Mouse (Mus musculus): ENCODE measurements around the gene Glt28d2. TPM values are rescaled to one million over a fixed set of nuclear protein-coding genes. Genes with fewer than 3 reads are reported as not detected.
A peak's percentile ranks its signal among the peaks of the same experiment; 100 is the strongest.

The Glt28d2 gene
- polyA plus RNA-seq, 1 experiment from 2014 or later = 0.07 TPM

DNA sequence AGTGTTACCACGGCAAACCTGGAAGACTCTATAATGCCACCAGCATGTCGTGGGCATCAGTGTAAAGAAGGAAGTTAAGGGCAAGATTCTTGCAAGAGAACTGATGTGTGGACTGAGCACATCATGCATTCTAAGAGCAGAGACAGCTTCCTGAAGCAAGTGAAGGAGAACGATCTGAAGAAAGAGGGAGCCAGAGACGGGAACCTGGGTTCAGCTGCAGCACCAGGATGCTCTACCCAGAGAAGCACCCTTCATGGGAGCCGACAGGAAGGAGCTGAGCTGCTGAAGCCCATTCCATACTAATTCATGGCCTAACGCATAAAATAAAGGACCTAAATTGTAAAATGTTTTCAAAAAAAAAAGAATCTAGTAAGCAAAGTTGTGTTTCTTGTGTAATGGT, 27.5 kb upstream of the Glt28d2 start:
- no peak for DNase-seq (ENCODE audit: low spot score)
- 94% methylated on average over 6 of the region's 6 CpGs for WGBS

DNA sequence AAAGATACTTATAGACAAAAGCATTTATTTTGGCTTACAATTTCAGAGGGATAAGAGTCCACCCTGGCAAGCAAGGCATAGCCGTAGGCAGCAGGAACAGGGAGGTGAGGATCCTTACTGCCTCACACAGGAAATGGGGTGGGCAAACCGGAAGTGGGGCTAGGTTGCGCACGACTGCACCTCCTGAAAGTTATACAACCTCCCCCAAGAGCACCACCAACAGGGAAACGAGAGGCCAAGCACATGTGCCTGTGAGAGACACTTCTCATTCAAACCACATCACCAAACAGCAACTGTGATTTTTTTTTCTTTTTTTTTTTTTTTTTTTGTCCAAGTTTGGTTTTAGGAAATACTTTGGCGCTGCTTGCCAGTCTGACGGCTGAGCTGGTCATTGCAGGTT, 19.8 kb upstream of the Glt28d2 start:
- 0 out of 2 replicates have a peak, but pooled peaks cover 2% of the 10 kb centered on the region for H3K4me1 ChIP-seq (replicated peaks)
- H3K27me3 ChIP-seq (ENCODE audit: insufficient read depth, poor library complexity, severe bottlenecking) = no peaks in the 10 kb centered on the region
- H3K9me3 ChIP-seq = no peaks in the 10 kb centered on the region
- no peaks in the 10 kb centered on the region for H3K36me3 ChIP-seq
- WGBS = 63% methylated on average over 7 of the region's 7 CpGs
- no peak overlapping the region for H3K27ac ChIP-seq
- no peak for DNase-seq (ENCODE audit: low spot score)
- no peak overlapping the region for H3K4me3 ChIP-seq

More for the DNA sequence above, 27.5 kb upstream of the Glt28d2 start:
- H3K27me3 ChIP-seq (ENCODE audit: insufficient read depth, poor library complexity, severe bottlenecking) = no peaks in the 10 kb centered on the region
- no peak overlapping the region for H3K4me3 ChIP-seq
- no peaks in the 10 kb centered on the region for H3K36me3 ChIP-seq
- no peaks in the 10 kb centered on the region for H3K9me3 ChIP-seq
- no peaks in the 10 kb centered on the region for H3K4me1 ChIP-seq (replicated peaks)
- no peak overlapping the region for H3K27ac ChIP-seq

DNA sequence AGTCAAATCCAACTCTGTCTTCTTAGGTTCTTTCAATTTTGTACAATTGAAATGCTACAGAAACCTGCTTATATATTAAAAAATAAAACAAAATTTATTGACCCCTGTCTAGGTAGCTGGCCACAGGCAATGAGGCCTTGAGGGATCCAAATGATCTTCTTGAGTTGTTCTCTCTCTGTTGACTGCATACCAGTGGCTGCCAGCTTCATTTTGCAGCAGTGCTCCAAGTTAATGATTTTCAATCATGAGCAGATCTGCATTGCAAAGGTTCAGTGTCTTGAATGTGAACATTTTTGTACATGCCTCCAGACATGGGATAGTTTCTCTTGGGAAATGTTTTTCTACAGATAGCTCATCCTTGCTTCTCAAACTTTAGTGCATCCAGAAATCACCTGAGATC, 17.1 kb upstream of the Glt28d2 start:
- Histone ChIP-seq H3K27me3 (ENCODE audit: insufficient read depth, poor library complexity, severe bottlenecking) (no peaks in the 10 kb centered on the region), H3K4me1 (replicated peaks) (0 out of 2 replicates have a peak, but pooled peaks cover 2% of the 10 kb centered on the region), H3K4me3 (no peak overlapping the region), H3K36me3 (no peaks in the 10 kb centered on the region), H3K27ac (no peak overlapping the region), H3K9me3 (no peaks in the 10 kb centered on the region)
- no peak for DNase-seq (ENCODE audit: low spot score)

DNA sequence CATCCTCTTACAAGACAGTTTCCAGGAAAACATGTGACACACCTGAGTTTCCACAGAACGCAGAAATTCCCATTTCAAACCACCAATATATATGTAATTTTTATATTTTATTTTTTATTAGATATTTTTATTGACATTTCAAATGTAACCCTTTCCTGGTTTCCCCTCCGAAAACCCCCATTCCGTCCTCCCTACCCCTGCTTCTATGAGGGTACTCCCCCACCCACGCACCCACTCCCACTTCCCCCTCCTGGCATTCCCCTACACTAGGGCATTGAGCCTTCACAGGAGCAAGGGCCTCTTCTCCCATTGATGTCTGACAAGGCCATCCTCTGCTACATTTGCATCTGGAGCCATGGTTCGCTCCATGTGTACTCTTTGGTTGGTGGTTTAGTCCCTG, 7.7 kb upstream of the Glt28d2 start:
- Histone ChIP-seq H3K4me1 (replicated peaks) (no peaks in the 10 kb centered on the region), H3K36me3 (no peaks in the 10 kb centered on the region), H3K9me3 (no peaks in the 10 kb centered on the region), H3K27ac (no peak overlapping the region), H3K4me3 (no peak overlapping the region), H3K27me3 (ENCODE audit: insufficient read depth, poor library complexity, severe bottlenecking) (no peaks in the 10 kb centered on the region)
- 92% methylated on average over 5 of the region's 5 CpGs for WGBS
- DNase-seq (ENCODE audit: low spot score) = no peak

DNA sequence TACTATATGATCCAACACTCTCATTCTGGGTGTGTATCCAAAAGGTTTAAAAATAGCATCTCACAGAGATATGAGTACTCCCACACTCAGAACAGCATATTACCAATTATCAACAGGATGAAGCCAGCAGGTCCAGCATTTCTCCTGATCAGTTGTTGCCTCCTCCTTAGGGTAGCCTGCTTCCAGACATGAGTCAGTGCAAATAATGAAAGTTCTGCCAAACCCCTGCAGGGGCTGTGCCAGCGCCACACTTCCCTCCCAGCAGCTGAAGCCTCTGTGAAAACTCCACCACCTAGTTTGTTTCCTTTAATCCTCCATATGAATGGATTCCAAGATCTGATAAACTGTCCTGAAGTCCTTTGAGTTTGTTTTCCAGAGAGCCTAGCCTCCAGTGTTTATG, 4.3 kb upstream of the Glt28d2 start:
- Histone ChIP-seq H3K4me3 (no peak overlapping the region), H3K36me3 (no peaks in the 10 kb centered on the region), H3K27me3 (ENCODE audit: insufficient read depth, poor library complexity, severe bottlenecking) (peaks cover 24% of the 10 kb centered on the region), H3K4me1 (replicated peaks) (peaks cover 20% of the 10 kb centered on the region), H3K9me3 (no peaks in the 10 kb centered on the region), H3K27ac (no peak overlapping the region)
- 68% methylated on average over 1 of the region's 1 CpGs for WGBS
- DNase-seq (ENCODE audit: low spot score) = no peak

DNA sequence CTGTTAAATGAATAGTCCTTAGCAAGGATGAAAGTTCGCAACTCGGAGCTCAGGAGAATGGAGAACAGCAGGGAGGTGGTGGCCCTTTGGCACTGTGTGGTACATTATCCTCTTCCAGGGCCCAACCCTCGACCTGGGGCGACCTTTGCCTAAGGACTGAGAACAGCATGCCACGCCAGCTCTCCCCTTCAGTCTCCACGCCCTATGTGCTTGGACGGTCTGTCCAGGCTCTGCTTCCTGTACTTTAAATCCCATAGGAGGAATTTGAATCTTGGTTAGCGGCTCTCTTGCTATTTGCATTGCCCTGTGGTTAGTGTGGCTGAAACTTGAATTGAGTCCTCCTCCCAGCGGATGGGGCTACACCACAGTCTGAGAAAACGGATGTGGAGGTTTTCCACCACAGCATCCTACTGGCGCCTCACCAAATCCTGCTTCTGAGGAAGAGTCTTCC, 930 bp upstream of the Glt28d2 start:
- H3K27ac ChIP-seq = 0 out of 2 replicates have a peak overlapping the region, but pooled peaks have one; percentile 29

DNA sequence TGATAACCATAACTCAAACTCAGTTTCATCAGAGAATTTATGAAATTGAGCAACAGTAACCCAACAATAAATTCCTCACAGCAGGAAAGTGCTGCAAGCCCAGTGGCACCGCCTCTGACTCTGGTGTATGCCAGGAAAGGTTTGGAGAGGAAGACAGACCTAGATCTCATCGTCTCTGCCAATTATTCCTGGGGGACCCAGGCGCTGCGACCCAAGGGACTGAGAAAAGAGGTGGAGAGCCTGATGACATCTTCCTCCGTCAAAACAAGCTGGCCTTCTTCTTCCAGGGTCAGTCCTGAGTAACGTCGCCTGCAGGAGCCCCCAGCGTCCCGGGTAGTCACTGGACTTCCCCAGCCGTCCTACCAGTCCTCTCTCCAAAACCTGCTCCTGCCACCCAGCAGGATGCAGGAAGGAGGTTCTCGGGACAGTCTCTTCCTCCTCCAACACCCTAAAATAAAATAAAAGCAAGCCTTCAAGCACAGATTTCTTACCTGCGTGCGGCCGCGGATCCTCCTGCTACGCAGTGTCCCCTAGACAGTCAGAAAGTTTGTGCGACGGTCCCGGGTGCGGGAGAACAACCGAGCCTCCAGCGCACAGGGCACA, 579 bp downstream of the Glt28d2 start:
- Histone ChIP-seq H3K9me3 (no peaks in the 10 kb centered on the region), H3K4me1 (replicated peaks) (peaks cover 26% of the 10 kb centered on the region), H3K27ac (peak overlapping the region; percentile 24; the same call in 1 of the 2 replicates), H3K36me3 (no peaks in the 10 kb centered on the region), H3K4me3 (peak overlapping the region; percentile 61), H3K27me3 (ENCODE audit: insufficient read depth, poor library complexity, severe bottlenecking) (peaks cover 44% of the 10 kb centered on the region)
- WGBS = 1% methylated on average over 22 of the region's 22 CpGs
- no peak for DNase-seq (ENCODE audit: low spot score)

More for the DNA sequence above, 930 bp upstream of the Glt28d2 start:
- Histone ChIP-seq H3K27me3 (ENCODE audit: insufficient read depth, poor library complexity, severe bottlenecking) (peaks cover 44% of the 10 kb centered on the region), H3K4me3 (peak overlapping the region; percentile 61), H3K36me3 (no peaks in the 10 kb centered on the region), H3K9me3 (no peaks in the 10 kb centered on the region), H3K4me1 (replicated peaks) (peaks cover 26% of the 10 kb centered on the region)
- peak; percentile 19 for DNase-seq (ENCODE audit: low spot score)
- WGBS = 3% methylated on average over 11 of the region's 11 CpGs

DNA sequence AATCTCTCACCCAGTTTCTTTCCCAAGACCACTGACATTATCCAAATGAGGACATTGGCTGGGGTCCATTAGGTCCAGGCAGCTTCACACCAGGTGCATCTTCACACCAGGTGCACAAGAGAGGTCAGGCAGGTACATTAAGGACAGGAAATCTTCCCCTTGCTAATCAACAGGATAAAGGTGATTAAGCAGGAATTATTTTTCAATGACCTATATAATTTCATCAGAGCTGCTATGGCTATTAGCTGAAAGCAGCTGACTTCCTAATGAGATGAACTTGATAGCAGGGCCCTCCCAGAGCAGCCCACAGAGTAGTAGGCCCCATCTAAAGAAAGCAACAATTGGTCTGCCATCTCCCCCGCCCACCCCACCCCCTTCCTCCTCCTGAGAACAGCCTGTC, 1.4 kb downstream of the Glt28d2 start:
- no peak overlapping the region for H3K4me3 ChIP-seq
- DNase-seq (ENCODE audit: low spot score) = no peak
- peaks cover 26% of the 10 kb centered on the region for H3K4me1 ChIP-seq (replicated peaks)
- peaks cover 44% of the 10 kb centered on the region for H3K27me3 ChIP-seq (ENCODE audit: insufficient read depth, poor library complexity, severe bottlenecking)
- no peak overlapping the region for H3K27ac ChIP-seq
- H3K9me3 ChIP-seq = no peaks in the 10 kb centered on the region
- no peaks in the 10 kb centered on the region for H3K36me3 ChIP-seq
- WGBS = 39% methylated on average over 1 of the region's 1 CpGs

DNA sequence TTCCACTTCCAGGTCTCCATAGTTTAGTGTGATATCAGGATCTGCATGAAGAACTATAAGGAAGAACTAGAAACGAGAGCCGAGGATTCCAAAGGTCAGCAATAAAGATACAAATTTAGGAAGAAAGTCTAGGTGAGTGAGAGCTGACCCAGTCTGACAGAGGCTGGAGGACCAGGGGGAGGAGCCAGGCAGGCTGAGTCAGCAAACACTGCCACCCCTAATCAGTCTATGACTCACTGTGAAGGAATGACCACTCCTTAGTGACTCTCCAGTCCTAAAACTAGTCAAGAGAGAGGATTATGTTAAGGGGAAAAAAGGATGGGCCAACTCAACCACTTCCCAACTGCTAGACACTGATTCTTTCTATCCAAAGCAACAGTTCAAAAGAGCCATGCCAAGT, 6.6 kb downstream of the Glt28d2 start:
- 94% methylated on average over 2 of the region's 2 CpGs for WGBS
- no peak overlapping the region for H3K4me3 ChIP-seq
- peaks cover 11% of the 10 kb centered on the region for H3K27me3 ChIP-seq (ENCODE audit: insufficient read depth, poor library complexity, severe bottlenecking)

DNA sequence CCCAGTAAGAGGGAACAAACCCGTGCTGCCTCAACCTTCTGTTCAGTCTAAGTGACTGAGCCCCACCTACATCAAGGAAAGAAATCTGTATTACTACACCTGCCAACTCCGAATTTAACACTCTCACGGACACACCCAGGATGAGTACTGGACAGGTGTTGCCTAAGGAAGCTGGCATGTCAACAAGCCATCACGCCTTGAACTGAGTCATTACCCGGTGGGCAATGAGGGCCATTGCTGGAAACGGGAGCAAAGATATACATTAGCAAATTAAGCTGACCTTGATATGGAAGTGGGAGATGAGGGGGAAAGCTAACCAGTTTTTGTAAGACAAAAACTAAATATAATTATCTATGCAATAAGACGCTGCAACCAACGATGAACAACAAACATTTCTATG, 7.2 kb downstream of the Glt28d2 start:
- Histone ChIP-seq H3K9me3 (no peaks in the 10 kb centered on the region), H3K4me3 (no peak overlapping the region), H3K36me3 (no peaks in the 10 kb centered on the region), H3K27me3 (ENCODE audit: insufficient read depth, poor library complexity, severe bottlenecking) (peaks cover 5% of the 10 kb centered on the region; the same call in 1 of the 2 replicates), H3K4me1 (replicated peaks) (no peaks in the 10 kb centered on the region), H3K27ac (no peak overlapping the region)
- no peak for DNase-seq (ENCODE audit: low spot score)
- WGBS = 94% methylated on average over 8 of the region's 8 CpGs

More for the DNA sequence above, 6.6 kb downstream of the Glt28d2 start:
- Histone ChIP-seq H3K36me3 (no peaks in the 10 kb centered on the region), H3K4me1 (replicated peaks) (no peaks in the 10 kb centered on the region), H3K9me3 (no peaks in the 10 kb centered on the region), H3K27ac (no peak overlapping the region)
- no peak for DNase-seq (ENCODE audit: low spot score)

DNA sequence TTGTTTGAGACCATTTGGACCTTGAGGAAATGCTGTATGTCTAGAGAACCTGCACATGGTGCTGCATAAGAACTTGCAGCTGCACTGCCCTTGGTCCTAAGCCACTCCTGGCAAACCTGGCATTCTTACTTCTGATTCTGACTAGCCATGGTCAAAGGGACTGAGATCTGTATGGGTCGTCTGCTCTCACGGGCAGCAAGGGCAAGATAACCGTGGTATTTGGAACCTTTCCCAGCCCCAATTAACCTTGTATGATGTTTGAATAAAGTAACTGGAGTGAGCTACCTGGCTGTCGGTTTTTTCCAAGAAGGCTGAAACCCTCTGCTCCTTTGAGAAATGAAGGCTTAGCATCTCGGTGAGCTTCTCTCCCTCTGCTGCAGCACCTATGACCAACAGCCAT, 8.4 kb downstream of the Glt28d2 start:
- Histone ChIP-seq H3K4me1 (replicated peaks) (no peaks in the 10 kb centered on the region), H3K9me3 (no peaks in the 10 kb centered on the region), H3K27ac (no peak overlapping the region), H3K4me3 (no peak overlapping the region), H3K27me3 (ENCODE audit: insufficient read depth, poor library complexity, severe bottlenecking) (no peaks in the 10 kb centered on the region), H3K36me3 (no peaks in the 10 kb centered on the region)
- 84% methylated on average over 5 of the region's 5 CpGs for WGBS
- DNase-seq (ENCODE audit: low spot score) = no peak

DNA sequence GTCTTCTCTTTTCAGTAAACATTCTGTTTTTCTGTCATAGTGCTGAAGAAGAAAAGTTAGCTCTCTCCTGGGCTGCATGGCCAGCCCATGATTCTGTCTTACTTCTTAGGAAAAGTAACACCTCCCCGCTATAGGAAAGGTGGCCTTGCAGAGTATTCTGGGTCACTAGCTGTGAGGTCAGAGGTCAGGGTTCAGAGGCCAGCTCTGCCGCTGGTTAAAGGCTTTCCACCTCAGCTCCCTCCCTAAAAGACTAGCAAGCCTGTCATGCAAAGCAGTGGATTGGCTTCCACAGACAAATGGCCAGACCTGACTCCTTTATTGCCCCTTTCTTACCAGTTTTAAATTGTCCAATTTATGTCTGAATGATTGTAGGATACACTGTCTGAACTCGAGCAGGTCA, 23.3 kb downstream of the Glt28d2 start:
- Histone ChIP-seq H3K27me3 (ENCODE audit: insufficient read depth, poor library complexity, severe bottlenecking) (no peaks in the 10 kb centered on the region), H3K4me3 (no peak overlapping the region), H3K4me1 (replicated peaks) (peaks cover 6% of the 10 kb centered on the region), H3K27ac (no peak overlapping the region), H3K9me3 (peaks cover 3% of the 10 kb centered on the region; the same call in 1 of the 2 replicates), H3K36me3 (no peaks in the 10 kb centered on the region)
- 15% methylated on average over 3 of the region's 3 CpGs for WGBS
- DNase-seq (ENCODE audit: low spot score) = peak; percentile 12

DNA sequence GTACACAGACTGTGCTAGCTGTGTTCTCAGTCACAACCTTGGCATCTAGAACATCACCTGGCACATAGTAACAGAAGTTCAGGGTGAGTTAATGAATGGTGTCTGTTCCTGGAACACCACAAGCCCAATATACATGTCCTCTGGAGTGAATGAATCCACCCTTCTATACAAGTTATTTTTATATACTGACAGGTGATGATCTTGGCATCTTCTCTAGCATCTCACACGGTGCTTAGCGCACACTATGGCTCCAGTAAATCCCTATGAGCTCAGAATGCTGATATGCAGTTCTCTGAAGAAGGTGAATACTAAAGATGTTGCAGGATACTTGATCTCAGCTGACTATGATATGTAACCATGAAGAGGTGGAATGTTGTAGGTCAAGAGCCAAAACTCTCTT, 24.4 kb downstream of the Glt28d2 start:
- WGBS = 96% methylated on average over 2 of the region's 2 CpGs

DNA sequence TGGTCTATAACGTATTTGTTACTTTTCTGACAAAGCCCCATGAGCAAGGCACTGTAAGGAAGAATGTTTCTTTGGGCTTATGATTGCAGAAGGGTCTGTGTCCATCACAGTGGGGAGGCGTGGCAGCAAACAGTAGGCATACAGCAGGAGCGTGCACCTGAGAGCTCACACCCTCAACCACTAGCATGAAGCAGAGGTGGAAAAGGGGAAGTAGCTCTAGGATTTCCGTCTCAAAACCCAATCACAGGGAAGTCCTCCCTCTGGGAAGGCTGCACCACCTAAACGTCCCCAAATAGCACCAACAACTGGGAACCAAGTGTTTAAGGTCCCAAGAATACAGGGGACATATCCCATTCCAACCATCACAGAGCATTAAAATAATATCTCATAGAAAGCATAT, 26.3 kb downstream of the Glt28d2 start:
- no peaks in the 10 kb centered on the region for H3K9me3 ChIP-seq
- no peaks in the 10 kb centered on the region for H3K27me3 ChIP-seq (ENCODE audit: insufficient read depth, poor library complexity, severe bottlenecking)
- no peak overlapping the region for H3K4me3 ChIP-seq
- H3K27ac ChIP-seq = no peak overlapping the region
- 90% methylated on average over 5 of the region's 5 CpGs for WGBS
- H3K4me1 ChIP-seq (replicated peaks) = peaks cover 20% of the 10 kb centered on the region
- no peak for DNase-seq (ENCODE audit: low spot score)
- no peaks in the 10 kb centered on the region for H3K36me3 ChIP-seq

More for the DNA sequence above, 24.4 kb downstream of the Glt28d2 start:
- H3K9me3 ChIP-seq = no peaks in the 10 kb centered on the region
- no peaks in the 10 kb centered on the region for H3K36me3 ChIP-seq
- DNase-seq (ENCODE audit: low spot score) = no peak
- no peak overlapping the region for H3K27ac ChIP-seq
- peaks cover 14% of the 10 kb centered on the region for H3K4me1 ChIP-seq (replicated peaks)
- H3K4me3 ChIP-seq = no peak overlapping the region
- H3K27me3 ChIP-seq (ENCODE audit: insufficient read depth, poor library complexity, severe bottlenecking) = no peaks in the 10 kb centered on the region
